Mouse (Mus musculus): ENCODE measurements at regions not wholly inside any gene's neighbourhood (a gene's known extent, or its start where the extent isn't known, plus 50 kb on each side); places are given as distances from the start of the nearest gene placed in this dataset.

DNA sequence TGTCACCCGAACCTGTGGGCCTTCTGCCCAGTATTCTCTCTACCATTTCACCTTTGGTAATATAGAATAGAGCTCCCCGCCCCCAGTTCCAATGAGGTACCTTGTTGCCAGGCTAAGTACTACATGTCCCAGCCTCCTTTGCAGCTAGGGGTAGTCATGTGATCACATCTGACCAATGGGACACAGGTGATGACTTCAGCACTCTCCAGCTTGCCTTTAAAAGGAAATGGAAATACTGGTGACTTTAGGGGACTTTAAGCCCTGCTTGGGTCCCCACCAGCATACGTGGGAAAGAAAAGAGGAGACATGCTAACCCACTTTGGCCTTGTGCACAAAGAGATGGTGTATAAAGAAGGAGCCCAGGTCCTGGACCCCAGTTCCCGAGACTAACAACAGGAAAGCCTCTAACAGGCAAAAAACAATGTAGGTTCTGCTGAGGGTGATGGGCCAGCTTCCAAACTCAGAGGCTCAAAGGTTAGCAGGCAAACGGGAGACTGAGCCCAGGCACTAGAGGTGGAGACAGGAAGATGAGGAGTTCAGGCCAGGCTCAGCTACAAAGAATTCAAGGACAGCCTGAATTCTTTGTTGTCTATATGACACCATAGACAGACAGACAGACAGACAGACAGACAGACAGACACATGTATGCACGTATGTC, 103.5 kb downstream of the 1700001O22Rik start:
- CTCF ChIA-PET = no interaction called here

- CTCF ChIA-PET = interaction anchor here (0.6 kb wide), 1 partner anchor 19 kb away, joined by 3 read pairs; no protein-coding TSS in a partner anchor
Measured at GRCm38 (mm10) chr2:30698758-30699535, 104.1 kb downstream of the Cstad start.

- CTCF ChIA-PET = interaction anchor here (0.6 kb wide), 1 partner anchor 23 kb away, joined by 8 read pairs; no protein-coding TSS in a partner anchor
Measured at GRCm38 (mm10) chr2:30697851-30698250, 103.0 kb downstream of the Cstad start.

DNA sequence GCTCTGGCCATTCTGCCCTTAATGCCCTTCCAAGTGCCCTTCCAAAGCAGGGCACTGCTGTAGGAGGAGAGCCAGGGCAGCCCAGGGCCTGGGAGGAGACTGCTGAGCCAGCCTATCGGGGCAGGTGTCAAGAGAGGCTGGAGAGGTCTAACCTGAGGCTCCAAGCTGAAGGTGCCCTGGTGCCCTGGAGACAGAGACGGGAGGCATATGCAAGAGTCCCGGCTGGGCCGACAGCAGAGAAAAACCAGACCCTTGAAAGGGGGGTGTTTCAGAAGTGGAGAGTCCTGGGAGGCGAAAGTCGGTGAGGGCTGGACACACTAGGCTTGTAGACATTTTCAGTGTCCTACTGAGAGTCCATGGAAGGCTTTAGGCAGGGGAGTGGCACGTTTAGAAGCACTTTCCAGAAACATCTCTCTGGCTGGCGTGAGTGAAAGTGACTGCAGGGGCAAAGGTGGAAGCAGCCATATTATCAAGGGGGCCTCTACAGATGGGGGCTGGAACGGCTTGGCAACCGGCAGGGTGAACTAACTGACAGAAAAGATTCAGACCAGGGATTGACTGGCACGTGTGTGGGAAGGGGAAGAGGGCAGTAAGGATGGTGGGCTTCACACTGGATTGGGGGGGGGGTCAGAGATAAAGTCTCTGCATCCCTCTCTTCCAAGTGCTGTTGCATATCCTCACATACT, 101.1 kb downstream of the Cstad start:
- CTCF ChIA-PET = no interaction called here

GRCm38 (mm10) chr2:30695041-30695440, 100.2 kb downstream of the Cstad start:
- CTCF ChIA-PET = interaction anchor here (0.6 to 0.7 kb wide), 2 partner anchors 21 to 214 kb away, joined by 3 to 4 read pairs; no protein-coding TSS in a partner anchor

- CTCF ChIA-PET = interaction anchor here (0.6 kb wide), 2 partner anchors 9 to 27 kb away, joined by 3 to 19 read pairs; no protein-coding TSS in a partner anchor
Measured at GRCm38 (mm10) chr2:30693206-30694035, 98.6 kb downstream of the Cstad start.

GRCm38 (mm10) chr2:30692561-30693205, 97.8 kb downstream of the Cstad start:
- CTCF ChIA-PET = interaction anchor here (0.5 to 0.6 kb wide), 2 partner anchors 8 to 14 kb away, joined by 3 read pairs; no protein-coding TSS in a partner anchor

GRCm38 (mm10) chr2:30691857-30692560, 97.2 kb downstream of the Cstad start:
- CTCF ChIA-PET = interaction anchor here (0.5 to 1.3 kb wide), 2 partner anchors 14 to 16 kb away, joined by 3 to 4 read pairs; no protein-coding TSS in a partner anchor

DNA sequence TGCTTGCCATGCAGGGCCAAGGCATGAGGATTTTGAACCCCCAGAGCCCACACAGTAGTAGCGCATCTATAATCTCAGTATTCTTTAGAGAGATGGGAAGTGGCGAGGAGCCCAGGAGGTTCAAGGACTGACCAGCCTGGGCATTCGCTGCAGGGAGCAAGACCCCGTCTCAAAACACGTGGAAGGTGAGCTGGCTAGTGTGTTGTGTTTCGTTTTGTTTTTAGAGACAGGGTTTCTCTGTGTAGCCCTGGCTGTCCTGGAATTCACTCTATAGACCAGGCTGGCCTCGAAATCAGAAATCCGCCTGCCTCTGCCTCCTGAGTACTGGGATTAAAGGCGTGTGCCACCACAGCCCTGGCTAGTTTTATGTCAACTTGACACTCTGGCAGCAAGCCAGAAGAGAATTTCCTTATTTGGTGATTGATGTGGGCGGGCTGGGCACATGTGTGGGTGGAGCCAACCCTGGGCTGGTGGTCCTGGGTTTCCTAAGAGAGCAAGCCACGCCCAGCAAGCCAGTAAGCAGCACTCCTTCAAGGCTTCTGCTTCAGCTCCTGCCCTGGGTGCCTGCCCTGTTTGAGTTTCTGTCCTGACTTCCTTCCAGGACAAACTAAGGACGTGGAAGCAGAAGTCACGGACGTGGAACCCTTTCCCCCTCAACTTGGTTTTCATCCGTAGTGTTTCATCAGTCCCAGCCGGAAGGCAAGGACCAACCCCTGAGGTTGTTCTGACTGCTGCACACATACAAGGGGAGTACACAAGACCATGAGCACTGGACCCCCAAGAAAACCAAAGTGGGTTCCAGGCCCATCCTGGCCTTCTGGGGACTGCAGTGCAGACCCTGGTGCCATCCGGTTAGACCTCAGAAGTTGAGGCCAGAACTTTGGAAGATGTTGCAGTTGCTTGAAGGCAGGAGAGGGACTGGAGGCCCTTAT, 96.4 kb downstream of the Cstad start:
- CTCF ChIA-PET = interaction anchor here (1.3 kb wide), 1 partner anchor 17 kb away, joined by 4 read pairs; no protein-coding TSS in a partner anchor

DNA sequence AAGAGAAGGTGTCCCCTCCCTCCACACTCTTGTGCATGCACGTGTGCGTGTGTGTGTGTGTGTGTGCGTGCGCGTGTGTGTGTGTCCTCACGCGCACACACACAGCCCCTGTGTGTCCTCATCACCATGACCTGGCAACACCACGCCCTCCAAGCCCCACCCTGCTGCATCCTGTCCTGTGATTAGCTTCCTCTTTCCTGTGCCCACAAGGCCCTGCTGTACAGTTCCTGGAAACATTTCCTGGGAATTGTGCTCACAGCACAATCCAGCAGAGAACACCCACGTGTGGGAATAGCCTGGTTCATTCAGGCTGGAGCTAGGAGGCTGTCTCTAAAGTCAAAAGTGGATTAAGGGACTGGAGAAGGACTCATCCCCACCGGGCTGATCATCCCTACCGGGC, 95.5 kb downstream of the Cstad start:
- CTCF ChIA-PET = interaction anchor here (1.3 kb wide), 1 partner anchor 18 kb away, joined by 4 read pairs; no protein-coding TSS in a partner anchor

DNA sequence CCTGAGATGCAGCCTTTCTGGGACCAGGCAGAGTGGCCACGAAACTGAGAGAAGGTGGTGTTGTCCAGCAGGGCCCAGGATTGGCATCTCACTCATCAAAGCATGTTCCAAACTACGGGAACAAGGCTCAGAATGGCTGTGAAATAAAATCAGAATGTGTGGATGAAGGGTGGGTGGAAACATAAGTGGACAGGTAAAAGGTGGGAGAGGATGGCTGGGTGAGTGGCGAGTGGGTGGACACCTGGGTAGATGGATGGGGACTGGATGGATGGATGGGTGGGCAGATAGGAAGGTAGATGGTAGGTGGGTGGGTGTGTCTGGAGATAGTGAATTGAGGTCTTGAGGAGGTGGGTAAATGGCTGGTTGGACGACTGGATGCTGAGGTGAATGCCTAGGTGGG, 93.6 kb downstream of the Cstad start:
- CTCF ChIA-PET = interaction anchor here (0.7 kb wide), 2 partner anchors 31 to 374 kb away, joined by 3 to 4 read pairs; no protein-coding TSS in a partner anchor

- CTCF ChIA-PET = no interaction called here
Measured at GRCm38 (mm10) chr2:30687121-30687551, 92.3 kb downstream of the Cstad start.

DNA sequence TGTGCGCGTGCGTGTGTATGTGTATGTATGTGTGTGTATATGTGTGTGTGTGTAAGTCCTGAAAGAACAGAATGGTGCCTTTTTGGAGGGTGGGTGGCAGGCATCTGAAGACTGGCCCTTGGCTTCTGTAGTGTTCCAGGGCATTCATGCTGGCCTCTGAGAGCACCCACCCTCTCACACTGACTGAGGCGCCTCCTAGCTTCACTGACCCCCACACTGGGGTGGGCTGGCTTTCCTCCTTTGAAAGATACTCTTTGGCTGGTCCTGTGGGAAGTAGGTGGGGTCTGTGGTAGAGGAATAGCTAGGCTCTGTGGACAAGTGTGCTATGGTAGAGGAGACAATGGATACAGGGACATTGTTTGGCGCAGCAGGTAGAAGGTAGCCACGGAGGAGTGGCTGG, 91.5 kb downstream of the Cstad start:
- CTCF ChIA-PET = no interaction called here

- CTCF ChIA-PET = no interaction called here
Measured at GRCm38 (mm10) chr2:30685137-30685860, 90.5 kb downstream of the Cstad start.

DNA sequence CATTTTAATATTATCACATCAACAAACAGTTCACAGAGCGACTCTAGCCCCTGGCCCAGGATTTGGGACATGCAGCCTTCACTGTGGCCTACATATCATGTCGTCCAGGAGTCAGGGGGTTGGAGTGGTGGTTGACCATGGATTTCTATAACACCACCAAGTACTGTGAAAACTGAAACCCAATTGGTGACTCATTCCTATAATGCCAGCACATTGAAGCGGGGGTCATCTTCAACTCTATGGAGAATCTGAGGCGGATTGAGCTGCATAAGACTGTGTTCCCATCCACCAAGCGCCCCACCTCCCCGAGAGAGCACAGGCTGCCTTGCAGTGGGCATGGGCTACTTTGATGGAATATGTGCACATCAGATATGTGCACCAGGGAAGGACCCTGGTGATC, 89.6 kb downstream of the Cstad start:
- CTCF ChIA-PET = interaction anchor here (0.6 kb wide), 1 partner anchor 8 kb away, joined by 3 read pairs; no protein-coding TSS in a partner anchor

DNA sequence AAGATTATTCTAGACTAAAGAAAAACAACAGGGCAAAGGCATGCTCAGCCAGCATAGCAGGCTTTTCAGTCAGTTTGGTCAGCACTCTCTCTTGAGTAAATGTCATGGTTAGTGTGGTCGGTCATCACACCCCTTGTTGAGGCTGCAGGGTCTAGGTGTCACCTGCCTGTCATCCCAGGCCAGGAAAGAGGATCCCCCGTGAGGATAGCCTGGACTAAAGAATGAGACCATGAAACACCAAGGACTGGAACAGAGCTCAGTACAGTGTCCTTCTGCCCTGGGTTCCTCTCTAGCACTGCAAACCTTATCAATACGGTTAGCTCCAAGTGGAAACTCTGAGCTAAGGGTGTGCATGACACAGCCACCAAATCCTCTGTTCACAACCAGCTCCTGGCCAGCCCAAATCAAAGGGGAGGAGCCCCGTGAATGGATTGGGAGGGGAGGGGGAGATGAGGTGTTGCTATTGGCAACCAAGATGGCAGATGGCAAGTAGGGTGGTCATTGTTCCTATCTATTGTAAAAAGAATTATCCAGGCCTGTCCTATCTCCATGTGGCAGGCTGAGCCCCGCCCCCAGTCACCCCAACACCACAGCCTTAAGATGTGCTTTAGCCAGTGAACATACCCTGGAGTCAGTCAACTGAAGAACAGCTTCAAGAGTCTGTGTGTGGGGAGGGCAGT, 87.4 kb downstream of the Cstad start:
- CTCF ChIA-PET = no interaction called here

GRCm38 (mm10) chr2:30681642-30682041, 86.8 kb downstream of the Cstad start:
- CTCF ChIA-PET = no interaction called here
